Mouse (Mus musculus) cortical plate, adult 2 months (tissue): ENCODE results near the gene Mapre3. TPM values are rescaled to one million over a fixed set of nuclear protein-coding genes. Genes with fewer than 3 reads are reported as not detected.
A peak's percentile ranks its signal among the peaks of the same experiment; 100 is the strongest.

Experiments used
- H3K27ac ChIP-seq: fragments of 200-500 bp; 2 replicates; pipeline ENCODE4 v1.5.1; 2012; ENCODE audit warnings: low read length, control low read depth, inconsistent platforms; ENCODE audit not compliant: insufficient read depth
- H3K4me1 ChIP-seq: fragments of 200-500 bp; 2 replicates; pipeline ENCODE4 v1.6.1; 2011; ENCODE audit warnings: low read length; ENCODE audit not compliant: control insufficient read depth, insufficient read depth
- H3K4me3 ChIP-seq: fragments of 200-500 bp; 2 replicates; pipeline ENCODE4 v1.5.1; 2011; ENCODE audit warnings: mild to moderate bottlenecking, low read length, control low read depth; ENCODE audit not compliant: insufficient read depth
- CTCF ChIP-seq: fragments of 200-500 bp; IDR thresholded peaks from 2 replicates; pipeline ENCODE4 v1.5.1; 2011; ENCODE audit warnings: mild to moderate bottlenecking, control low read depth, low read length; ENCODE audit not compliant: insufficient read depth; ENCODE audit errors: extremely low read depth
- POLR2A ChIP-seq: fragments of 200-500 bp; IDR thresholded peaks from 2 replicates; pipeline ENCODE4 v1.6.1; 2011; ENCODE audit warnings: mild to moderate bottlenecking, low read length, control low read depth; ENCODE audit not compliant: insufficient read depth; ENCODE audit errors: extremely low read depth
- polyA plus RNA-seq: library from polyadenylated mRNA; depleted of rRNA; stranded (reverse); fragments of >200 nt; gene quantifications from 2 replicates; pipeline ENCODE4 v1.2.3, GENCODE M21; 2012

Gene Mapre3
- polyA plus RNA-seq, 1 experiment: 268 TPM

DNA sequence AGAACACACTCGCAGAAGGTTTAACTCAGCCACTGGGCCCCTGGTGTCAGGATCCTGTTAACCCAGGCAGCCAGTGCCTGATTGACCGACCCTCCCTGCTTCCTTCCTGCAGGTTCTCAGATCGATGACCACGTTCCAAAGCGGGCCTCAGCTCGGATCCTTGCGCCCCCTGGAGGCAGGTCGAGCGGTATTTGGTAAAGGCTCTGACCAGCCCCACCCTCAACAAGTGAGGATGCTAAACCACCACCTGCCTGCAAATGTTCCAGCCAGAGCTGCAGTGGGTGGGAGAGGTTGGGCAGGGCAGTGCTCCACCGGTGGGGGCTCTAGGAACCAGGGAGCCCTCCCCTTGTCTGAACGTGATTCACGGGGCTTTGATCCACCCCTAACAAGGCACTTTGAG, 18.3 kb upstream of the Mapre3 start:
- TF ChIP-seq POLR2A (no peak), CTCF (peak; percentile 64)
- Histone ChIP-seq H3K27ac (no peak overlapping the region), H3K4me1 (no peaks in the 10 kb centered on the region), H3K4me3 (no peak overlapping the region)

DNA sequence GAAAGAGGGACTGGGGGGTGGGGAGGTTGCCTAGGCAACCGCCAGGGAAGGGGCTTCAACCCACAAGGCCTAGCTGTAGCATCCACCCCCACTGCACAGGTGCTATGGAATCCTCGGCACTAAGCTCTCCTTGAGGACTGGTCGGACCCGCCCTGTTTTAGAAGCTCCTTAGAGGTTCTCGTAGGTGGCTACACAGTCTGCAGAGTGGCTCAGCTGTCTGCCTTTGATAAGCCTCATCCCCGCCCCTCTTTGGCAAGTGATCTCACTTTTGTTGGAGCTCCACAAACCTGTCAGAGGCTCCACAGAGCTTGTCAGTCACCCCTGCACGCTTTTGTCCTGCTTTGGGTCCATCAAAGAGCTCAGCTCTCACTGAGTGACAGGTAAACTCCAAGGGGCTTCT, 17.0 kb upstream of the Mapre3 start:
- no peak overlapping the region for H3K4me3 ChIP-seq
- no peaks in the 10 kb centered on the region for H3K4me1 ChIP-seq
- no peak for TF ChIP-seq POLR2A
- TF ChIP-seq CTCF: no peak
- H3K27ac ChIP-seq: no peak overlapping the region

DNA sequence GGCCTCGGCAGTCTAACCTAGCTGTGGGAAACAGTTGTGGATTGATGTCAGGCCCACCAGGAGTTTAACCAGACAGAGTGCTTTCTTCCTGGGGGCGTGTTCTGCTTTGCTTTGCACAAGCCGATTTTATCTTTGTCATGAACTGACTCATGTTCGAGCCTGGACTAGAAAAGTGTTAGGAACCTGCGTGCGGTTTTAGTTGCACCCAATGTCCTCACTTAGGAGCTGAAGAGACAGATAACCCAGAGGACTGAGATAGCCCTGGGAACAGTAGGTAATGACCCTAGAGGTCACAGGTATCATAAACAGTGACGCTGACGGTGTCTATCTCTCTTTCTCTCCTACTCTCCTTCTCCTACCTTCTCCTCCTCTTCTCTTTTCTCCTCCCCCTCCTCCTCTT, 16.5 kb upstream of the Mapre3 start:
- Histone ChIP-seq H3K4me3 (no peak overlapping the region), H3K4me1 (no peaks in the 10 kb centered on the region), H3K27ac (no peak overlapping the region)
- no peak for TF ChIP-seq CTCF
- TF ChIP-seq POLR2A: no peak

DNA sequence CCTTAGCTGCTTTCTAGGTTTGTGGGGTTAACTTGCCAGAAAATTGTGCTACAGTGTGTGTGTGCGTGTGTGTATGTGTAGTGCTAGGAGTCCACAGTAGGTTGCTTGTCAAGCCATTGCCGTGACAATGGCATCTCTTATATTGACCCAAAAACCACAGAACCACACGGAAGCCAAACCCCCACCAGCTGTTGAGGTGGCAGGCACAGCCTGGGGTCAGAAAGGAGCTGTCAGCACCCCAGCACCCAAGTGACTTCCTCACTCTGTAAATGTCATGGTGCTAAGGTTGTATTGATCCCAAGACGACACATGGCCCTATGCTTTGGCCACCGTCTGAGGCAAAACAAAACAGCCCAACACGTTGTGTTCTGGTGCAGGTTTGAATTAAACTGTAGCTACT, 15.5 kb upstream of the Mapre3 start:
- H3K4me1 ChIP-seq: no peaks in the 10 kb centered on the region

DNA sequence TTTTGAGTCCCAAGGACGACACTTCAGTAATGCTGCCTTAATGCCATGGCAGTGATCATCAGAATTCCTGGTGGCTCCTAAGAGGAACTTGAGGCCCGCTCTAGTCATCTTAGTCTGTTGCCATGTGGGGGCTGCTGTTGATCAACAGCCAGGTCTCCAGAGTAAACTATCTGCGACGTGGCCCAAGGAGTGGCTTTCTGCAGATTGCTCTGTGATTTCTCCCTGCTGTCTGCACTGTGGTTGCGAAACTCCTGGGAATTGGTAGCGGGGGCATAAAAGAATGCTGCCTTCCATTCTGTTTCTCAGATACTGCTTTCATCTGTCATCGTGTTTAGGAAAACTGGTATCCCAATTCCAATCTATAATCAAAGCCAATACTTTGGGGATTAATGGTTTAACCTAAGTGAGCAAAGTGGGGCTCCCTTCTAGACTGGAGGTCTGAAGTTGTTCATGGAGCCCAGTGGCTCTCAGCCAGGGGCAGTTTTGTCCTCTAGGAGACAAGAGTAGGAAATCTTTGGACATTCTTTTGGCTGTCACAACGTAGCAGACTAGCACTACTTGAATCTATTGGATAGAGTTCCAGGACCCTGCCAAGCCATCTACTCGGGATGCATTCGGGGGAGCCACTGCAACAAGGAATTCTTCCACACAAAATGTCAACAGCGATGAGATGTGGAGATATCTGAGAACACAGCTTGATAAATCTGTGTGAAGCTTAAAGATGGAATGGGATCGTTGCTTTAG, 11.5 kb upstream of the Mapre3 start:
- H3K27ac ChIP-seq: no peak overlapping the region
- TF ChIP-seq CTCF (no peak), POLR2A (no peak)
- H3K4me3 ChIP-seq: no peak overlapping the region
- H3K4me1 ChIP-seq: no peaks in the 10 kb centered on the region

More for the DNA sequence above, 15.5 kb upstream of the Mapre3 start:
- Histone ChIP-seq H3K4me3 (no peak overlapping the region), H3K27ac (no peak overlapping the region)
- TF ChIP-seq POLR2A (no peak), CTCF (no peak)

DNA sequence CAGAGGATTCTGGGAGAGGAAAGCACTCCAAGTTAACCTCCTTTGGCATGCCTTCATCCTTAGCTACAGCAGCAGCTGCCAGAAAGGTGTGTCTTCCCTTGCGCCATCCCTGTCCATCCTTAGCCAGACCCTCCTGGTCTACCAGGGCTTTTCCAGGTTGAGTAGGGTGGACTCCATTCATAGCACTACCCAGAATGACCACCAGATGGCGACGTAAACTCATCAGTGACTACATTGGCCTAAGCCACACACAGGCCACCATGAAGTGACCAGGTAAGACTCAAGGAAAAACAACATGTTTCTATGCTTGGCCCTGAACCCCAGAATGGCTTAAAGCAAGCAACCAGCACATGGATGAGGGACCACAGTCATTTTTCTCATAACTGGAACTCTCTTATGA, 8.3 kb upstream of the Mapre3 start:
- TF ChIP-seq CTCF (peak; percentile 98), POLR2A (no peak)

DNA sequence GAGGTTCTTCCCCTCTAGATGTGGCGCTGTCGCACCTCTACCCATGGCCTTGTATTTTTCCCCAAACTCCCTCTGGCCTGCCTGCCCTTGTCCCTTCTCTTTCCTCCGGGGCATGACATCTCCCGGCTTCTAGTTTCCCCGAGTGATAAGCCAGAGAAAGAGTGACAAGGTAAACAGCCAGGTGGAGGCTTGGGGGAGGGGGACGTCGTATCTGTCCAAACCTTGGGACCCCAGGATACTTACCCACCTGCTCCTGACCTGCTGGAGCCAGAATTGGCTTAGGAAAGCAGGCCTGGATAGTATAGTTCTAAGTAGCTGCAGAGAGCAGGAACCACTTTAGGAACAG, 652 bp downstream of the Mapre3 start:
- Histone ChIP-seq H3K4me1 (peaks cover 11% of the 10 kb centered on the region; the same call in 1 of the 2 replicates), H3K4me3 (peak overlapping the region; percentile 61), H3K27ac (peak overlapping the region; percentile 51)
- TF ChIP-seq POLR2A (no peak), CTCF (no peak)

More for the DNA sequence above, 8.3 kb upstream of the Mapre3 start:
- Histone ChIP-seq H3K4me3 (no peak overlapping the region), H3K27ac (no peak overlapping the region), H3K4me1 (no peaks in the 10 kb centered on the region)

DNA sequence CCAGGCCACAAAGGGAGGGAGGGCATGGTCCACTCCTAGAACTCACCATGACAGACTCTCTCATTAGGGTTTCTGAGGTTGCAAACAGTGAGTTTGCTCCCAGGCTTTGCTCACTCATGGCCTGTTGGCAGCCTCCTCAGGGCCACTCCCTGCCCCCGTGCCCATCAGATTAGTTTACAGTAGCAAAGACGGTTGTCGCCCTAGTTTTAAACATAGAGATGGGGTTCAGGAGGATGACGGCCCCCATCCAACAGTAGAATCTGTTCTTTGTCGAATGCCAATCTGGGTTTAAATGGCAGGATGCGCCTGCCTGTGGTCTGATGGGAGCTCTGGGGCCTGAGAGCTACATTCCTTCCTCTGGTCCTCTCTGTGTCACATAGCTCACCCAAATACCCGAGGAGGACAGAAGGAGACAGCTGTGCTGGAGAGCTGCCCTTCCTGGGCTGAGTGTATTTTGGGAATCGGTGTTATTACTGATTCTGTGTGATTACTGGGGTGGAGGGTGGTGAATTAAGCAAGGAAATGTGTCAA, 1.9 kb downstream of the Mapre3 start:
- Histone ChIP-seq H3K4me3 (peak overlapping the region; percentile 61), H3K4me1 (peaks cover 11% of the 10 kb centered on the region; the same call in 1 of the 2 replicates), H3K27ac (0 out of 2 replicates have a peak overlapping the region, but pooled peaks have one; percentile 9)
- TF ChIP-seq CTCF (no peak), POLR2A (no peak)

DNA sequence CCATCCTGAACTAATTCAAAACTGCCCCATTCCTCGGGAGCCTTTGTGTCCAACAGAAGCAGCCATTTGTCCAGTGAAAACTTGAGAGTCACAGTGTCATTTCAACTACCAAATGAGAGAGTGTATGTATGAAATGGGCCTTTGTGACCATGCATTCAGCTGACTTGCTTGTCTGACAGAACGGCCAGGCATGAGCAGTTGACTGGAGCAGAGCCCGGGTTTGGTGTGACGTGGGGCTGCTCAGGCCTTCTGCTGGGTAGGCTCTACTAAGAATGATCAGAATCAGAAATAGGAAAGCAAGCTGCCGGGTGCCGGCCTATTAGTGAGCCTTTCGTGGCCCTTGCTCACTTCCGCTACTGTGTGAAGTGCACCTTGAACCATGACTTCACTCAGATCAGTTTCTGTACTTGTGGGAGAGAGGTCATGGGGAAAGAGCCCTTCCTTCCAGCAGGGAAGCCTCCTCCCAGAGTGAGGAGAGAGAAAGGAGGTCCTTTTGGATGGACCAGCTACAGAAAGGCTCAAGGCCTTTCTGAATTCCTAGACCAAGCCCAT, 4.4 kb downstream of the Mapre3 start:
- H3K4me3 ChIP-seq: no peak overlapping the region
- H3K27ac ChIP-seq: peak overlapping the region; percentile 12; the same call in 1 of the 2 replicates
- H3K4me1 ChIP-seq: peaks cover 11% of the 10 kb centered on the region; the same call in 1 of the 2 replicates
- no peak for TF ChIP-seq CTCF
- TF ChIP-seq POLR2A: no peak

DNA sequence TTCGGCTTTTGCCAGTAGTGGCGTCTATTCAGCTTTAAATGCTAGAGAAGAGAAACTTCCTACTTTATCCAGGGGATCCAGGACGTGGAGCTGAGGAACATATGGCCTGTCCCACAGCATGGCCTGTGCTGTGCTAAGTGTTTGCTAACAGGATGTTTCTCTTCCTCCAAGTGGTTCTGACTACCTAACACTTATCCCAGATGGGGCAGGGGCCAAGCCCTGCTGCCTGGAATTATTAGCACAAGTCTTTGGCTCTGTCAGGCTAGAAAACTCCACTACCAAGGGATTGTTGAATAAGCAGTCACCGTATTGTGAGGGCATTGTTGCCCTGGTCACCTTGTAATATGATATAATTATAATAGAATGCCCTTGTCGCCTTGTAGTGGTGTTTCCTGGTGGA, 8.2 kb downstream of the Mapre3 start:
- TF ChIP-seq CTCF (no peak), POLR2A (no peak)
- Histone ChIP-seq H3K4me3 (no peak overlapping the region), H3K27ac (no peak overlapping the region), H3K4me1 (peaks cover 24% of the 10 kb centered on the region)
